Mouse (Mus musculus) spleen, adult 2 months (tissue): Measurements from ENCODE around the gene Gm17324.

Experiments used
- CTCF ChIP-seq: fragments of 200-500 bp; IDR thresholded peaks from 2 replicates; pipeline ENCODE4 v1.5.1; 2011; ENCODE audit warnings: mild to moderate bottlenecking, inconsistent platforms; ENCODE audit not compliant: insufficient read depth, insufficient read length, insufficient replicate concordance; ENCODE audit errors: extremely low read depth
- POLR2A ChIP-seq: fragments of 200-500 bp; IDR thresholded peaks from 2 replicates; pipeline ENCODE4 v1.6.1; 2011; ENCODE audit warnings: low read depth, low read length, inconsistent platforms

- TF ChIP-seq POLR2A: no peak
- no peak for TF ChIP-seq CTCF
Measured at GRCm38 (mm10) chr9:78474270-78474669, 25.7 kb upstream of the Gm17324 start.
